Mouse (Mus musculus) heart, adult 10 weeks (tissue): ENCODE measurements around the gene Gm19410. TPM values are rescaled to one million over a fixed set of nuclear protein-coding genes. Genes with fewer than 3 reads are reported as not detected.

Source experiments
- polyA plus RNA-seq: library from polyadenylated mRNA; stranded (reverse); fragments of 350-450 nt; fragmentation: Illumina TruSeq; extraction: RNeasy Lipid Tissue Mini Kit (QIAGEN cat#74804); gene quantifications from one replicate; pipeline ENCODE4 v1.2.3, GENCODE M21; 2014; ENCODE audit warnings: low read depth, low replicate concordance

The Gm19410 gene
- 0.68 TPM for polyA plus RNA-seq

GRCm38 (mm10) chr8:35765499-35766193, at the start of gene Gm19410:
Gm19410 (plus strand) TSS chr8:35765790.

